Mouse (Mus musculus) MEL (cell line): ENCODE data around the gene Myh10. TPM values are rescaled to one million over a fixed set of nuclear protein-coding genes. Genes with fewer than 3 reads are reported as not detected.

Source experiments
- DNase-seq: peaks from one replicate; pipeline ENCODE4 v3.0.0; 2011; ENCODE audit warnings: low read depth, low spot score
- H3K27ac ChIP-seq: 2 replicates; pipeline ENCODE4 v1.5.1; 2012; ENCODE audit warnings: low read depth, mild to moderate bottlenecking, control low read depth, low read length, moderate library complexity; ENCODE audit not compliant: control insufficient read depth
- H3K27me3 ChIP-seq, 2 experiments: fragments of 150-350 bp in 1 of 2; sonication (generic) in 1 of 2; 2 replicates each; pipeline ENCODE4 v1.6.1; 2012; ENCODE audit warnings: low read length in 2 of 2, mild to moderate bottlenecking in 2 of 2, improper control_type of control experiment in 1 of 2, moderate library complexity in 1 of 2; ENCODE audit not compliant: insufficient read depth in 2 of 2, control insufficient read depth in 1 of 2
- H3K36me3 ChIP-seq, 2 experiments: 2 replicates each; pipeline ENCODE4 v1.6.1; 2012 to 2014; ENCODE audit warnings: low read length in 2 of 2, improper control_type of control experiment in 1 of 2, inconsistent platforms in 1 of 2, mild to moderate bottlenecking in 1 of 2; ENCODE audit not compliant: insufficient read depth in 2 of 2, control insufficient read depth in 1 of 2
- H3K4me1 ChIP-seq, 2 experiments: fragments of 150-350 bp in 1 of 2; sonication (generic) in 1 of 2; 2 replicates each; pipeline ENCODE4 v1.6.1; 2012; ENCODE audit warnings: low read length in 2 of 2, improper control_type of control experiment in 1 of 2, mild to moderate bottlenecking in 1 of 2; ENCODE audit not compliant: insufficient read depth in 2 of 2, control insufficient read depth in 1 of 2
- H3K4me3 ChIP-seq, 2 experiments: fragments of 150-350 bp in 1 of 2; sonication (generic) in 1 of 2; 2 replicates each; pipeline ENCODE4 v1.5.1; 2012; ENCODE audit warnings: low read depth in 2 of 2, low read length in 2 of 2, mild to moderate bottlenecking in 2 of 2, moderate library complexity in 2 of 2, control low read depth in 1 of 2, improper control_type of control experiment in 1 of 2; ENCODE audit not compliant: control insufficient read depth in 1 of 2, insufficient read depth in 1 of 2
- H3K79me2 ChIP-seq: 2 replicates; pipeline ENCODE4 v1.6.1; 2012; ENCODE audit warnings: mild to moderate bottlenecking, low read length, moderate library complexity; ENCODE audit not compliant: control insufficient read depth, poor library complexity, insufficient read depth
- H3K9ac ChIP-seq: 2 replicates; pipeline ENCODE4 v1.6.1; 2012; ENCODE audit warnings: low read depth, mild to moderate bottlenecking, control low read depth, low read length, moderate library complexity; ENCODE audit not compliant: control insufficient read depth, poor library complexity, severe bottlenecking
- H3K9me3 ChIP-seq: fragments of 150-350 bp; sonication (generic); replicated peaks from 2 replicates; pipeline ENCODE4 v1.6.1; 2012; ENCODE audit warnings: mild to moderate bottlenecking, low read length, improper control_type of control experiment, moderate library complexity; ENCODE audit not compliant: insufficient read depth
- BHLHE40 ChIP-seq: IDR thresholded peaks from 2 replicates; pipeline ENCODE4 v1.6.1; 2012; ENCODE audit warnings: low read depth, mild to moderate bottlenecking, inconsistent platforms, low read length, improper control_type of control experiment, borderline replicate concordance
- CHD1 ChIP-seq: IDR thresholded peaks from 2 replicates; pipeline ENCODE4 v1.6.1; 2012; ENCODE audit warnings: low read depth, mild to moderate bottlenecking, inconsistent platforms, low read length, improper control_type of control experiment
- CTCF ChIP-seq, 3 experiments: IDR thresholded peaks in 2 of 3; conservative IDR thresholded peaks in 1 of 3; 2 replicates each; pipeline ENCODE4 v1.5.1; 2011 to 2012; ENCODE audit warnings: low read length in 3 of 3, low read depth in 2 of 3, mild to moderate bottlenecking in 2 of 3, improper control_type of control experiment in 1 of 3, inconsistent platforms in 1 of 3, mixed read lengths in 1 of 3, moderate library complexity in 1 of 3; ENCODE audit not compliant: control insufficient read depth in 1 of 3, insufficient read depth in 1 of 3, poor library complexity in 1 of 3, severe bottlenecking in 1 of 3
- ETS1 ChIP-seq: IDR thresholded peaks from 2 replicates; pipeline ENCODE4 v1.6.1; 2012; ENCODE audit warnings: low read depth, mild to moderate bottlenecking, inconsistent platforms, low read length, improper control_type of control experiment, moderate library complexity
- GABPA ChIP-seq: IDR thresholded peaks from 2 replicates; pipeline ENCODE4 v1.6.1; 2012; ENCODE audit warnings: low read depth, mild to moderate bottlenecking, inconsistent platforms, low read length, improper control_type of control experiment, moderate library complexity
- GATA1 ChIP-seq: IDR thresholded peaks from 2 replicates; pipeline ENCODE4 v1.6.1; 2011; ENCODE audit warnings: low read depth, low read length, improper control_type of control experiment
- HCFC1 ChIP-seq: IDR thresholded peaks from 2 replicates; pipeline ENCODE4 v1.6.1; 2012; ENCODE audit warnings: low read depth, mild to moderate bottlenecking, inconsistent platforms, low read length, improper control_type of control experiment, moderate library complexity
- JUND ChIP-seq: IDR thresholded peaks from 2 replicates; pipeline ENCODE4 v1.6.1; 2011; ENCODE audit warnings: low read depth, mild to moderate bottlenecking, improper control_type of control experiment, low read length
- KAT2A ChIP-seq: conservative IDR thresholded peaks from 2 replicates; pipeline ENCODE4 v1.6.1; 2012; ENCODE audit warnings: low read depth, low read length, improper control_type of control experiment, inconsistent platforms
- MAFK ChIP-seq: IDR thresholded peaks from 2 replicates; pipeline ENCODE4 v1.6.1; 2011; ENCODE audit warnings: low read depth, mild to moderate bottlenecking, low read length, improper control_type of control experiment, borderline replicate concordance
- MAX ChIP-seq: IDR thresholded peaks from 2 replicates; pipeline ENCODE4 v1.6.1; 2011; ENCODE audit warnings: low read length, improper control_type of control experiment
- MEF2A ChIP-seq: IDR thresholded peaks from 2 replicates; pipeline ENCODE4 v1.6.1; 2014; ENCODE audit warnings: low read depth, mild to moderate bottlenecking, inconsistent platforms, low read length, improper control_type of control experiment; ENCODE audit not compliant: poor library complexity, insufficient replicate concordance, severe bottlenecking; ENCODE audit errors: extremely low read depth
- MXI1 ChIP-seq: IDR thresholded peaks from 2 replicates; pipeline ENCODE4 v1.6.1; 2011; ENCODE audit warnings: mild to moderate bottlenecking, low read depth, low read length, improper control_type of control experiment
- MYB ChIP-seq: IDR thresholded peaks from 2 replicates; pipeline ENCODE4 v1.6.1; 2011; ENCODE audit warnings: mild to moderate bottlenecking, low read depth, low read length, improper control_type of control experiment
- MYC ChIP-seq: IDR thresholded peaks from 2 replicates; pipeline ENCODE4 v1.6.1; 2011; ENCODE audit warnings: low read depth, mild to moderate bottlenecking, low read length, improper control_type of control experiment, moderate library complexity
- NELFE ChIP-seq: IDR thresholded peaks from 2 replicates; pipeline ENCODE4 v1.6.1; 2011; ENCODE audit warnings: low read depth, low read length, improper control_type of control experiment
- NRF1 ChIP-seq: IDR thresholded peaks from 2 replicates; pipeline ENCODE4 v1.6.1; 2014; ENCODE audit warnings: low read depth, mild to moderate bottlenecking, inconsistent platforms, low read length, improper control_type of control experiment, moderate library complexity; ENCODE audit not compliant: poor library complexity, insufficient read depth, severe bottlenecking
- POLR2AphosphoS5 ChIP-seq: IDR thresholded peaks from 2 replicates; pipeline ENCODE4 v1.6.1; 2012; ENCODE audit warnings: low read depth, borderline replicate concordance, mild to moderate bottlenecking, inconsistent platforms, low read length, moderate library complexity, mixed read lengths
- TAL1 ChIP-seq: IDR thresholded peaks from 2 replicates; pipeline ENCODE4 v1.6.1; 2012; ENCODE audit warnings: mild to moderate bottlenecking, inconsistent platforms, low read length, moderate library complexity, mixed read lengths
- TBP ChIP-seq: IDR thresholded peaks from 2 replicates; pipeline ENCODE4 v1.8.0; 2011; ENCODE audit warnings: low read depth, low read length, improper control_type of control experiment
- UBTF ChIP-seq: IDR thresholded peaks from 2 replicates; pipeline ENCODE4 v1.6.1; 2012; ENCODE audit warnings: low read depth, mild to moderate bottlenecking, inconsistent platforms, low read length, improper control_type of control experiment, moderate library complexity, borderline replicate concordance; ENCODE audit not compliant: insufficient read depth
- USF1 ChIP-seq: IDR thresholded peaks from 2 replicates; pipeline ENCODE4 v1.6.1; 2014; ENCODE audit warnings: low read depth, mild to moderate bottlenecking, inconsistent platforms, low read length, improper control_type of control experiment, moderate library complexity
- USF2 ChIP-seq, 2 experiments: IDR thresholded peaks; 2 replicates each; pipeline ENCODE4 v1.6.1; 2011 to 2012; ENCODE audit warnings: improper control_type of control experiment in 2 of 2, low read length in 2 of 2, borderline replicate concordance in 1 of 2, inconsistent platforms in 1 of 2, low read depth in 1 of 2, mild to moderate bottlenecking in 1 of 2; ENCODE audit not compliant: insufficient read depth in 1 of 2
- ZC3H11A ChIP-seq: IDR thresholded peaks from 2 replicates; pipeline ENCODE4 v1.6.1; 2012; ENCODE audit warnings: low read depth, mild to moderate bottlenecking, inconsistent platforms, low read length, improper control_type of control experiment
- ZKSCAN1 ChIP-seq: IDR thresholded peaks from 2 replicates; pipeline ENCODE4 v1.6.1; 2012; ENCODE audit warnings: low read depth, mild to moderate bottlenecking, inconsistent platforms, low read length, improper control_type of control experiment, moderate library complexity
- ZMIZ1 ChIP-seq: IDR thresholded peaks from 2 replicates; pipeline ENCODE4 v1.6.1; 2012; ENCODE audit warnings: low read depth, mild to moderate bottlenecking, inconsistent platforms, low read length, improper control_type of control experiment, moderate library complexity
- ZNF384 ChIP-seq: IDR thresholded peaks from 2 replicates; pipeline ENCODE4 v1.6.1; 2012; ENCODE audit warnings: low read depth, mild to moderate bottlenecking, inconsistent platforms, low read length, improper control_type of control experiment
- polyA plus RNA-seq, 2 experiments: library from polyadenylated mRNA; stranded (reverse) in 1 of 2; unstranded in 1 of 2; fragments of >175 nt in 1 of 2; fragments of >200 nt in 1 of 2; gene quantifications; 2 replicates each; pipeline versions ENCODE4 v1.2.1 to v1.2.4; 2012; ENCODE audit warnings: low replicate concordance in 2 of 2, low read depth in 1 of 2; ENCODE audit not compliant: insufficient read length in 2 of 2, insufficient read depth in 1 of 2, missing spikeins in 1 of 2
- total RNA-seq: library from RNA; depleted of rRNA; stranded (reverse); fragments of 300-350 nt; gene quantifications from 2 replicates; pipeline ENCODE4 v1.2.3, GENCODE M21; 2012

The Myh10 gene
- total and polyA plus RNA-seq, 3 experiments: 99.3 to 187 (median 127) TPM

GRCm38 (mm10) chr11:68644781-68645180, 46.6 kb upstream of the Myh10 start:
- H3K4me1 ChIP-seq: no peaks in the 10 kb centered on the region
- no peak overlapping the region for H3K9ac ChIP-seq
- H3K27ac ChIP-seq: no peak overlapping the region
- no peaks in the 10 kb centered on the region for H3K36me3 ChIP-seq
- no peaks in the 10 kb centered on the region for H3K9me3 ChIP-seq
- TF ChIP-seq UBTF (no peak), POLR2AphosphoS5 (no peak), ETS1 (no peak), GABPA (no peak), MAFK (no peak), NRF1 (no peak), TAL1 (no peak), ZMIZ1 (no peak), BHLHE40 (no peak), HCFC1 (no peak), CHD1 (no peak), KAT2A (no peak), CTCF (IDR thresholded peaks at IDR 0.05 in 2 of 3, conservative IDR thresholded peaks at IDR 0.05 in 1 of 3; ENCODE audit: control insufficient read depth in 1 of 3, insufficient read depth in 1 of 3, low read depth in 2 of 3, low read length in 3 of 3, poor library complexity in 1 of 3, severe bottlenecking in 1 of 3) (no peak), USF2 (IDR thresholded peaks at IDR 0.05; ENCODE audit: borderline replicate concordance in 1 of 2, insufficient read depth in 1 of 2, low read depth in 1 of 2, low read length in 2 of 2) (no peak), USF1 (no peak), GATA1 (no peak), TBP (no peak), MEF2A (no peak), ZC3H11A (no peak)
- no peak overlapping the region for H3K4me3 ChIP-seq
- no peaks in the 10 kb centered on the region for H3K79me2 ChIP-seq
- peaks cover 23 to 50% of the 10 kb centered on the region in 2 experiments for H3K27me3 ChIP-seq
- no peak for DNase-seq

DNA sequence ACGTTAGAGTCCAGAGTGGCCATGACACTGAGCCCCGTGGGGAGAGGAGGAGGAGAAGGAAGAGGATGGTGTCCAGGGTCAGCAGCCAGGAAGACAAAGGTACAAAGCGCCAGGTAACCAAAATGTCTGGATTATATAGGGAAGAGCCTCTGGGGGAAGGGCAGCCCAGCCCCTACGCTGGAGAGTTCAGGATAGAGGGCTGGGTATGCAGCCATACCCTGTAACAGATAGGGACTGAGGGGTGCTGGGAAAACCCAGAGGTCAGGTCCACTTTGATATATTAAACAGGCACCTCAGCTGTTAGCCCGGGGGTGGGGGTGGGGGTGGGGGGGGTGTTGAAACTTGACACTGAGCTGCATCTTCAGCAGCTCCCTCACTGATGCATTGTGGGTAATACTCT, 43.6 kb upstream of the Myh10 start:
- Histone ChIP-seq H3K79me2 (no peaks in the 10 kb centered on the region), H3K36me3 (no peaks in the 10 kb centered on the region), H3K27ac (no peak overlapping the region), H3K9ac (no peak overlapping the region), H3K9me3 (no peaks in the 10 kb centered on the region), H3K4me1 (no peaks in the 10 kb centered on the region), H3K27me3 (peaks cover 17 to 42% of the 10 kb centered on the region in 2 experiments), H3K4me3 (no peak overlapping the region)
- no peak for DNase-seq
- TF ChIP-seq MYC (no peak), TAL1 (no peak), JUND (no peak), GATA1 (no peak), MAX (no peak), ZNF384 (no peak), UBTF (no peak), MXI1 (no peak), GABPA (no peak), NELFE (no peak), USF2 (IDR thresholded peaks at IDR 0.05; ENCODE audit: borderline replicate concordance in 1 of 2, insufficient read depth in 1 of 2, low read depth in 1 of 2, low read length in 2 of 2) (no peak), MAFK (no peak), ETS1 (no peak), ZMIZ1 (no peak), ZKSCAN1 (no peak), CTCF (IDR thresholded peaks at IDR 0.05 in 2 of 3, conservative IDR thresholded peaks at IDR 0.05 in 1 of 3; ENCODE audit: control insufficient read depth in 1 of 3, insufficient read depth in 1 of 3, low read depth in 2 of 3, low read length in 3 of 3, poor library complexity in 1 of 3, severe bottlenecking in 1 of 3) (no peak), MEF2A (no peak), MYB (no peak)
